Mouse (Mus musculus) midbrain, postnatal 0 days (tissue): ENCODE results near the gene Prpf18. TPM values are rescaled to one million over a fixed set of nuclear protein-coding genes. Genes with fewer than 3 reads are reported as not detected.
A peak's percentile ranks its signal among the peaks of the same experiment; 100 is the strongest.

Source experiments
- ATAC-seq: fragments of 200-750 bp; cut with Nextera tagmentation; 2 replicates; pipeline ENCODE4 v1.8.0; 2017; ENCODE audit warnings: moderate number of reproducible peaks, mild to moderate bottlenecking, moderate TSS enrichment, moderate library complexity; ENCODE audit not compliant: low FRiP score
- DNase-seq: peaks from one replicate; pipeline ENCODE4 v3.0.0-alpha.2; 2015; ENCODE audit warnings: low spot score
- H3K27ac ChIP-seq: fragments of 300-500 bp; sonication (generic); 2 replicates; pipeline ENCODE4 v1.5.1; 2014; ENCODE audit warnings: low read depth, mild to moderate bottlenecking, low read length, mixed read lengths
- H3K27me3 ChIP-seq: fragments of 300-500 bp; sonication (generic); 2 replicates; pipeline ENCODE4 v1.6.1; 2014; ENCODE audit warnings: low read length, control low read depth, mixed read lengths; ENCODE audit not compliant: insufficient read depth
- H3K36me3 ChIP-seq: fragments of 300-500 bp; sonication (generic); 2 replicates; pipeline ENCODE4 v1.6.1; 2014; ENCODE audit warnings: low read length, control low read depth, mixed read lengths; ENCODE audit not compliant: insufficient read depth
- H3K4me1 ChIP-seq: fragments of 300-500 bp; sonication (generic); 2 replicates; pipeline ENCODE4 v1.6.1; 2014; ENCODE audit warnings: mild to moderate bottlenecking, control low read depth, antibody characterized with exemption, low read length, mixed read lengths; ENCODE audit not compliant: insufficient read depth
- H3K4me2 ChIP-seq: fragments of 300-500 bp; sonication (generic); 2 replicates; pipeline ENCODE4 v1.6.1; 2014; ENCODE audit warnings: low read depth, mild to moderate bottlenecking, low read length, mixed read lengths; ENCODE audit not compliant: poor library complexity, severe bottlenecking
- H3K4me3 ChIP-seq: fragments of 300-500 bp; sonication (generic); 2 replicates; pipeline ENCODE4 v1.5.1; 2014; ENCODE audit warnings: low read depth, mild to moderate bottlenecking, low read length, moderate library complexity
- H3K9ac ChIP-seq: fragments of 300-500 bp; sonication (generic); replicated peaks from 2 replicates; pipeline ENCODE4 v1.6.1; 2014; ENCODE audit warnings: mild to moderate bottlenecking, low read length, moderate library complexity, mixed read lengths; ENCODE audit not compliant: poor library complexity, severe bottlenecking
- H3K9me3 ChIP-seq: fragments of 300-500 bp; sonication (generic); 2 replicates; pipeline ENCODE4 v1.6.1; 2016; ENCODE audit warnings: low read length, control low read depth
- CTCF ChIP-seq: IDR thresholded peaks from 2 replicates; pipeline ENCODE4 v1.5.1; 2016; ENCODE audit warnings: antibody characterized with exemption, mild to moderate bottlenecking
- WGBS: fragments of 180-500 bp; shearing (Covaris S2); extraction: QIAGEN DNeasy Blood & Tissue Kit; methylation state at CpG from one replicate; pipeline ENCODE4 v1.1.7; 2014; 5-methylcytosine and 5-hydroxymethylcytosine counted together
- polyA plus RNA-seq: library from polyadenylated mRNA; unstranded; fragments of >200 nt; fragmentation: Nextera tagmentation; extraction: Ambion mirVana; gene quantifications from 2 replicates; pipeline ENCODE4 v1.2.1, GENCODE M21; 2015
- total RNA-seq: library from RNA; depleted of rRNA; stranded (reverse); fragments of >200 nt; gene quantifications from 2 replicates; pipeline ENCODE4 v1.2.3, GENCODE M21; 2014

Prpf18 gene
- total and polyA plus RNA-seq, 2 experiments from 2014 or later: 28.2 to 28.6 TPM

DNA sequence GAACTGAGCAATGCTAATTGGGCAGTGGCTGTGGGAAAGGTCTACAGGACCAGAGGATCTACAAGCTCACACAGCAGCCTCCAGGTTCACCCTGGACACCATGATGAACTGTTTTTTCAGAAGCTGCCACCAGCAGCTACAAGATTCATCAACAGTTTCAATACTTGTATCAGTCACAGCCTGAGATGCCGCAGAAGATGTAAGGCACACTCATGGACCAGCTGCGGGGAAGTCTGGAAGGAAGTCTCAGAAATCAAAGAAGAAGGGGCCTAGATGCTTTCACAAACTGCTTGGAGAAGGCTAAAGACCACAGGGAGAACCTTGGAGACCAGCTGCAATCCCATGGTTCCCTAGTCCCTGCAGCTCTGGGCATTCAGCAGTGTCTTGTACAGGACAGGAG lies 2.3 kb downstream of the Prpf18 start:
- ATAC-seq: no peak

DNA sequence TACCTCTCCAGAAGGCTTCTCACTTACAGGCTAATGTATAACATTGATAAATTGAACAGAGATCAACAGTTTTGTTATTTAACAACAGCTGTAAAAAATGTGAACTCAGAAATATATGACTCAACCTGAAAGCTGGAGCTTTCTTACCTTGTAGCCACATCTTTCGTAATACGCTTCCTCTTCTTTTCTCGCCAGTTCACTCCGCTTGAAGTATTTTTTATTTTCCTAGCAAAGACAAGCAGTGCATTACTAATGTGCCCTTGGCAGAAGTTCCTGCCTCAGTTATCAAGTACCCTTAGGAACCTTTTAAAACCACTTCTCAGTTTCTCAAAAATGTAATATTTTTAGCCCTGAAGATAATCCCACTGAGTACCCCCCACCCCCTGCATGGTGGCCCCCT lies 3.8 kb downstream of the Prpf18 start:
- ATAC-seq (no peak), DNase-seq (no peak)
- Histone ChIP-seq H3K4me3 (no peak overlapping the region), H3K4me2 (no peak overlapping the region), H3K4me1 (peaks cover 3% of the 10 kb centered on the region), H3K9ac (no peak overlapping the region), H3K27me3 (no peaks in the 10 kb centered on the region), H3K36me3 (peaks cover 15% of the 10 kb centered on the region), H3K27ac (no peak overlapping the region), H3K9me3 (no peaks in the 10 kb centered on the region)
- no peak for TF ChIP-seq CTCF
- 89% methylated on average over 4 of the region's 4 CpGs for whole genome bisulfite sequencing

More for the DNA sequence above, 2.3 kb downstream of the Prpf18 start:
- Histone ChIP-seq H3K4me2 (no peak overlapping the region), H3K4me1 (peaks cover 3% of the 10 kb centered on the region), H3K27ac (no peak overlapping the region), H3K9me3 (no peaks in the 10 kb centered on the region), H3K4me3 (no peak overlapping the region), H3K9ac (no peak overlapping the region), H3K36me3 (peaks cover 11% of the 10 kb centered on the region), H3K27me3 (no peaks in the 10 kb centered on the region)
- DNase-seq: no peak
- TF ChIP-seq CTCF: no peak
- WGBS: 100% methylated on average over 2 of the region's 2 CpGs

DNA sequence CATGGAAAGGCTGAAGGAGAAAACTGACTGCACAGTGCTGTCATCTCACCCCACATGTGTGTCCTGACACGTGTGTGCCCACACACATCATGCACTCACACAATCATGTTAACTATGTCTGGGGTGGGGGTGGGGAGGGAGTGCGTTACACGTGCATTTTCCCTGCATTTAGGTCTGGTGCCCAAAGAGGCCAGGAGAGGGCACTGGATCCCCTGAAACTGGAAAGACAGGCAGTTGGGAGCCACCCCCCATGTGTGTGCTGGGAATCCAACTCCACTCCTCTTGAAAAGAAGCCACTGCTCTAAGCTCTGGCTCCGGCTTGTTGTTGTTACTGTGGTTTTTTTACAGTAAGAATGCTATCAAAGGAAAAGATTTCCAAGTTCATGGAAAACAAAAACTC lies 6.8 kb downstream of the Prpf18 start:
- Histone ChIP-seq H3K4me1 (no peaks in the 10 kb centered on the region; the same call in 1 of the 2 replicates), H3K27me3 (no peaks in the 10 kb centered on the region), H3K4me2 (no peak overlapping the region), H3K9me3 (no peaks in the 10 kb centered on the region), H3K4me3 (no peak overlapping the region), H3K27ac (no peak overlapping the region), H3K9ac (no peak overlapping the region), H3K36me3 (peaks cover 26% of the 10 kb centered on the region)
- WGBS: 84% methylated on average over 4 of the region's 4 CpGs
- peak; percentile 21; the same call in 1 of the 2 replicates for TF ChIP-seq CTCF
- ATAC-seq: no peak
- DNase-seq: no peak

DNA sequence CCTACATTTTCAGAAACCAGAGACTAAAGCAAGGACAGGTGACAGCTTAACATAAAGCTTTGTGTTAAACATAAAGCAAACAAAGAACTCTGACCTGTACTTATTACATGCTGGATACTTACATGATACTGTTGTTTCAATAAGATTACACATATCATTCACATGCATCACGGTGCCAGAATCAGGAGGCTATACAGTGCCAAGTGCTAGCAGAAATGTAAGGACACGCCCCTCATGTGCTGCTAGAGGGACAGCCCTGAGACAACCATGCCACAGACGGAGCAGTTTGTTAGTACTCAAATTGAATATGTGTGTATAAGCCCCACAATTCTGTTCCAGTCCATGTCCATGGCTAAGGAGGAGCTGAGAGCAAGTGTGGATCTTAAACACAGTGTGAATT lies 13.7 kb downstream of the Prpf18 start:
- TF ChIP-seq CTCF: no peak
- WGBS: 93% methylated on average over 3 of the region's 3 CpGs
- Histone ChIP-seq H3K9me3 (no peaks in the 10 kb centered on the region), H3K4me3 (no peak overlapping the region), H3K4me1 (no peaks in the 10 kb centered on the region), H3K4me2 (no peak overlapping the region), H3K36me3 (peaks cover 52% of the 10 kb centered on the region), H3K27ac (no peak overlapping the region), H3K27me3 (no peaks in the 10 kb centered on the region), H3K9ac (no peak overlapping the region)
- DNase-seq (no peak), ATAC-seq (no peak)

DNA sequence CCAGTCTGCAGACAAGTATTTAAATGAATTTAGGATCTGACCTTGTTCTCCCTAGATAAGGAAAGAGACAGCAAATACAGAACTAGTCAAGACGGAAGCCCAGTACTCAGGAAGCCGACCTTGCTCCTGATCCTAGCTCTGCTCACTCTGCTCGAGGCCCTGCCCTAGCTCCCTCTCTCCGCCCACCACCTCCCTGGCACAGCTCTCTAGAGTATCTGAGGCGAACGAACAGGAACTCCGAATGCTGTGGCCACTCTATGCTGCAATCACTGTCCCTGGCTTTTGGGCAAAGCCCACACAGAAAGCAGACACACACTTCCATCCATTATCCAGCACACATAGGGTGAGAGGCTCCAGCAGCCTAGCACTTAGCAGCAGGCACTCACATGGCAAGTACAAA lies 15.3 kb downstream of the Prpf18 start:
- Histone ChIP-seq H3K9ac (no peak overlapping the region), H3K27ac (no peak overlapping the region), H3K9me3 (no peaks in the 10 kb centered on the region), H3K27me3 (no peaks in the 10 kb centered on the region), H3K4me3 (no peak overlapping the region), H3K36me3 (peaks cover 58% of the 10 kb centered on the region), H3K4me2 (no peak overlapping the region), H3K4me1 (no peaks in the 10 kb centered on the region)
- ATAC-seq: no peak
- TF ChIP-seq CTCF: no peak
- no peak for DNase-seq
- WGBS: 87% methylated on average over 7 of the region's 7 CpGs

DNA sequence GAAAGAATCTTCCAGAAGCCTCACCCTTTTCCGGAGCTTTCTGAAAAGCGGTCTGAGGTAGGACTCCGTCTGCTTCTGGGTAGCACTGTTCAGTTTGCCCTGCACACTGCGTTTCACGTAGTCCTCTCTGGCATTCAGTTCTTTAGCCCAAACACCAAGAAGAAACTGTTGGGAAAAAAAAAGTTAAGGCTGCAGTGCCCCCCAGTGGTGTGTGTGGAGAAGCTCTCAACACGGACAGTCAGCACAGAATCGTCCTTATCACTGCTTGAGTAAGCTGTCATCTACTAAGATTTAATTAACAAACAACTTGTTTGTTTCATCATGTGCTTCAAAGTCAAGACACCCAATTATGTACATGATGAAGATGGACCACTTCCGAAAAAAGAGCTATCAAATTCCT lies 16.1 kb downstream of the Prpf18 start:
- Histone ChIP-seq H3K9ac (no peak overlapping the region), H3K4me2 (no peak overlapping the region), H3K9me3 (no peaks in the 10 kb centered on the region), H3K36me3 (peaks cover 57% of the 10 kb centered on the region), H3K4me3 (no peak overlapping the region), H3K27ac (no peak overlapping the region), H3K27me3 (no peaks in the 10 kb centered on the region), H3K4me1 (no peaks in the 10 kb centered on the region)
- 89% methylated on average over 8 of the region's 8 CpGs for WGBS
- TF ChIP-seq CTCF: peak; percentile 69
- ATAC-seq: no peak
- DNase-seq: peak; percentile 40
